Mouse (Mus musculus) brain, embryonic 14.5 days (tissue): Measurements from ENCODE around the gene Cdc42ep3. TPM values are rescaled to one million over a fixed set of nuclear protein-coding genes. Genes with fewer than 3 reads are reported as not detected.

Experiments used
- DNase-seq: peaks from one replicate; pipeline ENCODE4 v3.0.0-alpha.2; 2011; ENCODE audit warnings: low read depth
- CTCF ChIP-seq: fragments of 200-500 bp; IDR thresholded peaks from 2 replicates; pipeline ENCODE4 v1.5.1; 2012; ENCODE audit warnings: inconsistent platforms, mild to moderate bottlenecking, moderate library complexity, borderline replicate concordance; ENCODE audit not compliant: insufficient read depth, insufficient read length; ENCODE audit errors: extremely low read depth
- POLR2A ChIP-seq: fragments of 200-500 bp; IDR thresholded peaks from 2 replicates; pipeline ENCODE4 v1.6.1; 2012; ENCODE audit warnings: mild to moderate bottlenecking, inconsistent platforms, borderline replicate concordance; ENCODE audit not compliant: poor library complexity, insufficient read depth, insufficient read length, severe bottlenecking; ENCODE audit errors: extremely low read depth
- polyA plus RNA-seq: library from polyadenylated mRNA; depleted of rRNA; stranded (reverse); fragments of >200 nt; gene quantifications from 2 replicates; pipeline ENCODE4 v1.2.3, GENCODE M21; 2012

Gene Cdc42ep3
- polyA plus RNA-seq, 1 experiment, result 27.9 TPM

DNA sequence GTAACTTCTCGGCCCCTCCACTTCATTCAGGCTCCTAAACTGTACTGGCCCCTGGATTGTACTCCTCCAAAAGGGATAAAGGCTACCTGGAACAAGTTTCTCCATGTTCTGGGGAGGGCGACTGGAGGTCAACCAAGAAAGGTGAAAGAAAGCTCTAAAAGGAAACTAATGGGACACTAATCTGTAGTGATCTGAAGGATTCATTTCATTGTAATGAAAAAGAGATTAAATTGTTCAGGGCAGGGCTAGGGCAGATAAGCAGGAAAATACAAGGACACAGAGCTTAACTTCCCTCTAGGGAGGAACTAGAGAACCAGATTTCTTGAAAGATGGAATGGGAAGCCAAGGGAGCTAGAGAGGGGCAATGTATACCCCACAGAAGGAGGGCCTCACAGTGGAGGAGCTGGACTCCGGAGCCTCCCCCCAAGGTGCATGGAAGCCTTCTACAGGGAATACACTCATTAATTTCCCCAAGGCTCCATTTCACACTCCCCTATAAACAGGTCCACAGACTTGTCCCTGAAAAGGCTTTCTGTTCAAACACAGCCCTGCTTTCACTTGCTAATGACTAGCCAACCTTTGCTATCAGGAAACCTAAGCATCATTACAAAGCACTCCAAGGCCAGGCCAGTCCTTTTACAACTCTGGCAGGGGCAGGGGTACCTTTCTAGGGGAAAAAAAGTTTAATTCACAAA lies 12.1 kb downstream of the Cdc42ep3 start:
- no peak for DNase-seq
- TF ChIP-seq CTCF, result no peak
- TF ChIP-seq POLR2A, result no peak

DNA sequence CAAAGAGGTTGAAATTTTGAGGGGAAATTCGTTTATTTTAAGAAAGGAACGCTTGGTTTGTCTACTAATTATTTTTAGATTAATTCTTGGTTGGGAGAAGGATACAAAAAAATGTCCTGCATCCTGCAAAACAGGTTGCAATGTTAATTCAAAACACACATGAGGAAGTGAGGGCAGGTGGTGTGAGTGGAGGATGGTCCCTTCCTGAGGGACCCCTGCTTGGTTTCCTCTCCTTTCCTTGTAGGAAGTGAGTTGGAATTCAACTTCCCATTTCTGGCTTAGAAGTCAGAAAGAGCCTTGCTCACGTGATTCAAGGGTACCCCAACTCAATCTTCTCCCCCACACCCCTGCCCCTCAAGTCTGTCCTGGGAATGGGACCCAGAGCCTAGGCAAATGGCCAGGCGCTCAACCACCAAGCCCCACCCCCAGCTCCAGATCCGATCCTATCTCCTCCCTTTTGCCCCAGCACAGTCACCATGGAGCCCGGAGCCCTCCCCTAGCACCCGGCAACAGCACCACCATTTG lies 12.9 kb downstream of the Cdc42ep3 start:
- TF ChIP-seq POLR2A (no peak), CTCF (no peak)
- DNase-seq, result no peak

- TF ChIP-seq POLR2A, result no peak
- TF ChIP-seq CTCF, result no peak
- no peak for DNase-seq
Observed at GRCm38 (mm10) chr17:79337494-79337893, 17.4 kb downstream of the Cdc42ep3 start.

DNA sequence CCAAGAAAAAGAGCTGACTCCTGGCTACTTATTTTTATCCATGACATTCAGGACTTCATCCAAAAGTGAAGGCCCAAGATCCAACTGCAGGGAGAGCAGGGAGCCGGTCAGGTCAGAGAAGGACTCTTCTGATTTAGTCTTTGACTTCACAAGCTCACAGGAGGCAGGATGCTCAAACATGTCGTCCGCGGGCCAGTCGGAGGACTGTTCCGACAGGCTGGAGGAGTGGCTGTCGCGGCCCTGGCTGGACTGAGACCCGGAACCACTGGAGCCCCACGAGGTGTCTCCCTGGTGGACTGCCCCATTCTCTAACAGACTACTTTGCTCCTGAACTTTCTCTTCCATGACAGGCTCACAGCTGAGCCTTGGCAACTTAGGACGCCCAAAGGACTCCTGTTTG lies 20.2 kb downstream of the Cdc42ep3 start:
- no peak for DNase-seq
- no peak for TF ChIP-seq POLR2A
- TF ChIP-seq CTCF, result no peak

DNA sequence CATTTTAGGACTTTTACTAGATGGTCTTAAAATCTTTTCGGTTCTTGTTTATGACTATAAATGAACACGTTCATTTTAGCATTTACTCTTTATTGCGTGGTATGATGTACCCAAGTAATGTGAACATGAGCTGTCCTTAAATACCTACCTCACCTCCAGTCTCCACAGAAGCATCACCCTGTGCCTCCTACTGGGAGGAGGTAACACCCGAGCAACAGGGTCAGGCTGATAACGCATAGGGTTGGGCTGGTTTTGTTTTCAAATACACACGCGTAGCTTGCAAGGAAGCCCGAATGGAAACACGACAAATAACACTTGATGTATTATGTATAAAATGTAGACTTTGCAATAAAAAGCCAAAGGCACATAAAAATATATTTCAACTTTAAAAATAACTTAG lies 21.2 kb downstream of the Cdc42ep3 start:
- TF ChIP-seq CTCF (no peak), POLR2A (no peak)
- no peak for DNase-seq

GRCm38 (mm10) chr17:79332864-79333263 lies 22.0 kb downstream of the Cdc42ep3 start:
- DNase-seq, result no peak
- no peak for TF ChIP-seq CTCF
- no peak for TF ChIP-seq POLR2A

- no peak for DNase-seq
- no peak for TF ChIP-seq CTCF
- TF ChIP-seq POLR2A, result no peak
Observed at GRCm38 (mm10) chr17:79330397-79330796, 24.5 kb downstream of the Cdc42ep3 start.

GRCm38 (mm10) chr17:79326868-79327376 lies 28.0 kb downstream of the Cdc42ep3 start:
- peak; percentile 63 for DNase-seq
- TF ChIP-seq POLR2A (no peak), CTCF (no peak)

- no peak for TF ChIP-seq POLR2A
- no peak for TF ChIP-seq CTCF
- DNase-seq, result peak; percentile 20
Observed at GRCm38 (mm10) chr17:79317085-79317751, 37.7 kb downstream of the Cdc42ep3 start.

DNA sequence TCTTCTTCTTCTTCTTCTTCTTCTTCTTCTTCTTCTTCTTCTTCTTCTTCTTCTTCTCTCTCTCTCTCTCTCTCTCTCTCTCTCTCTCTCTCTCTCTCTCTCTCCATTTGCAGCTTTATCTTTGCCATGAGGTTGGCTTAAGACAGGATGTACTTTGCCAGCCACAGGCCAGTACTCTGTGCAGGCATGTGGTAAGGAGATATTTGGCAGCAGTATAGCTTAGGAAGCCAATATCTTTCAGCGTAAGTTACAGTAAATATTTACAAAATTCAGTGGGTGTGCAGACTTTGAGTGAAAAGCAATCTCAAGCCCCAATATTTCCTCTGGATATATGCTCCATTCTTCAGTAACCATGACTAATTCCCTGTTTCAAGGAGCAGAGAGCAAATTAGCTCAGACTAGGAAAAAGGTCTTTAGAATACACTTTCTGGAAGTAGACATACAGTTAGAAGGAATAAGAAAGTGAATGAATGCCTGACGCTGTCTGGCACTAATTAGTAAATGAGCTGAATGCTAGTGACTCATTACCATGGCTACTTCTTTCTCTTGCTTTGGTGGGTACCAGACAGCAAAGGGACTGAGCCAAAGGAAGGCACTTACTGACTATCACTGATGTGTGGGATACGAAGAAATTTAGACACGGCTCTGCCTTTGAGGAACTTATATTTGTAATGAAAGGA lies 39.3 kb downstream of the Cdc42ep3 start:
- TF ChIP-seq CTCF (no peak), POLR2A (no peak)
- peak; percentile 69 for DNase-seq

DNA sequence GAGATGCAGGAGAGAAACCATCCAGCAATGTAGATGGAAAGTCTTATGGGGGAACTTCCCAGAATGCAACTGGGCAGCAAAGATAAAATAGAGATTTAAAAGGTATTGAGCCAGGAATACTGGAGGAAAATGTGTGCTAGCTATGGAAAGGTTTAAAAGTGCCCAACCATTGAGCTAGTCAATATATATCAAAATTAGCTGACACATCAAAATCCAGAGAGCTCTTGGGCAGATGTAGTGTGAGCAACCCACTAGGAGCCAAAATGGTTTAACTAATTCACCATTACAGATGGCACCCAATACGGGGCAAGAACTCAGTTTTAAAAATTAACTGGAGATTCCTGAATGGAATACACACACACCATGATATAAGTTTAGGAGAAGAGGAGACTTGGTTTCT lies 44.4 kb downstream of the Cdc42ep3 start:
- no peak for DNase-seq
- TF ChIP-seq POLR2A (no peak), CTCF (no peak)

DNA sequence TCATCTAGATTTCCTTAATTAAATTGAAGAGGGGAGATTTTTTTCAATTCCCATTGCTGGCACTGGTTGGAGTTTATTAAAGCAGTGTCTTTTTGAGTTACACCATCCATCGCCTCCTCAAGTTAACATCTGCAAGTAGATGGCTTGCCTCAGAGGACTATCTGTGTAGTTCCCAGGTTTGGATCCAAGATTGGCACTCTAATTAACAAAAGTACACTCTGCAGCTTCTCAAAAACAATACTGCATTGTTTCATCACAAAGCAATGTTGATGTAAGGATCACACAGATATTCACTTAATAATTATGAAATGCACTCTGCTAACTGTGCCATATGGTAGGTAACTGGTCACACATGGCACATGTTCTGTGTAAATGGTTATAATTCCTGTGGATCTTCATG lies 45.4 kb downstream of the Cdc42ep3 start:
- no peak for DNase-seq
- TF ChIP-seq CTCF (no peak), POLR2A (no peak)

GRCm38 (mm10) chr17:79305644-79306043 lies 49.2 kb downstream of the Cdc42ep3 start:
- TF ChIP-seq CTCF (no peak), POLR2A (no peak)
- DNase-seq, result peak; percentile 12
